Mouse (Mus musculus) liver, postnatal 0 days (tissue): ENCODE results near the gene Exoc1. TPM values are rescaled to one million over a fixed set of nuclear protein-coding genes. Genes with fewer than 3 reads are reported as not detected.

Experiments
- ATAC-seq: fragments of 200-750 bp; cut with Nextera tagmentation; 2 replicates; pipeline ENCODE4 v1.8.0; 2017; ENCODE audit warnings: mild to moderate bottlenecking, moderate library complexity
- DNase-seq: peaks from one replicate; pipeline ENCODE4 v3.0.0-alpha.2; 2016
- H3K27ac ChIP-seq: fragments of 300-500 bp; sonication (generic); 2 replicates; pipeline ENCODE4 v1.5.1; 2014; ENCODE audit warnings: antibody characterized with exemption, moderate library complexity, mild to moderate bottlenecking, low read depth
- H3K27me3 ChIP-seq: fragments of 300-500 bp; sonication (generic); 2 replicates; pipeline ENCODE4 v1.6.1; 2014; ENCODE audit warnings: low read length, control low read depth, mixed read lengths; ENCODE audit not compliant: insufficient read depth
- H3K36me3 ChIP-seq: fragments of 300-500 bp; sonication (generic); replicated peaks from 2 replicates; pipeline ENCODE4 v1.6.1; 2014; ENCODE audit warnings: mild to moderate bottlenecking, control low read depth, low read length, moderate library complexity, mixed read lengths; ENCODE audit not compliant: insufficient read depth
- H3K4me1 ChIP-seq: fragments of 300-500 bp; sonication (generic); 2 replicates; pipeline ENCODE4 v1.6.1; 2014; ENCODE audit warnings: antibody characterized with exemption, mild to moderate bottlenecking, control low read depth; ENCODE audit not compliant: insufficient read depth
- H3K4me2 ChIP-seq: fragments of 300-500 bp; sonication (generic); 2 replicates; pipeline ENCODE4 v1.6.1; 2014; ENCODE audit warnings: low read depth, mild to moderate bottlenecking, low read length, moderate library complexity, mixed read lengths
- H3K4me3 ChIP-seq: fragments of 300-500 bp; sonication (generic); 2 replicates; pipeline ENCODE4 v1.5.1; 2014; ENCODE audit warnings: low read depth, low read length
- H3K9ac ChIP-seq: fragments of 300-500 bp; sonication (generic); replicated peaks from 2 replicates; pipeline ENCODE4 v1.6.1; 2014; ENCODE audit warnings: mild to moderate bottlenecking, moderate library complexity
- H3K9me3 ChIP-seq: fragments of 300-500 bp; sonication (generic); 2 replicates; pipeline ENCODE4 v1.6.1; 2016; ENCODE audit warnings: mild to moderate bottlenecking, control low read depth, low read length, mixed read lengths
- CTCF ChIP-seq: sonication (generic); IDR thresholded peaks from 2 replicates; pipeline ENCODE4 v1.5.1; 2016; ENCODE audit warnings: antibody characterized with exemption, low read depth
- EP300 ChIP-seq: IDR thresholded peaks from 2 replicates; pipeline ENCODE4 v1.6.1; 2016; ENCODE audit warnings: antibody characterized with exemption, low read depth, mild to moderate bottlenecking
- WGBS: fragments of 180-500 bp; shearing (Covaris S2); extraction: QIAGEN DNeasy Blood & Tissue Kit; methylation state at CpG from one replicate; pipeline ENCODE4 v1.1.7; 2014; ENCODE audit not compliant: insufficient replicate concordance; 5-methylcytosine and 5-hydroxymethylcytosine counted together
- polyA plus RNA-seq: library from polyadenylated mRNA; unstranded; fragments of >200 nt; fragmentation: Nextera tagmentation; extraction: Ambion mirVana; gene quantifications from 2 replicates; pipeline ENCODE4 v1.2.1, GENCODE M21; 2015

Exoc1 gene
- polyA plus RNA-seq, 1 experiment from 2014 or later = 7.0 TPM

- Histone ChIP-seq H3K9ac (no peak overlapping the region), H3K4me1 (no peaks in the 10 kb centered on the region), H3K27me3 (no peaks in the 10 kb centered on the region), H3K4me3 (no peak overlapping the region), H3K27ac (no peak overlapping the region), H3K9me3 (no peaks in the 10 kb centered on the region), H3K4me2 (no peak overlapping the region), H3K36me3 (peaks cover 55% of the 10 kb centered on the region)
- ATAC-seq (no peak), DNase-seq (no peak)
- TF ChIP-seq CTCF (no peak), EP300 (no peak)
- WGBS = 77% methylated on average over 2 of the region's 2 CpGs
Observed at GRCm38 (mm10) chr5:76616196-76616747, 87.2 kb downstream of the Exoc1 start.

- Histone ChIP-seq H3K27ac (no peak overlapping the region), H3K4me1 (no peaks in the 10 kb centered on the region), H3K9me3 (no peaks in the 10 kb centered on the region), H3K36me3 (peaks cover 45% of the 10 kb centered on the region), H3K4me2 (no peak overlapping the region), H3K9ac (no peak overlapping the region), H3K4me3 (no peak overlapping the region), H3K27me3 (no peaks in the 10 kb centered on the region)
- 89% methylated on average over 7 of the region's 7 CpGs for WGBS
- DNase-seq (no peak), ATAC-seq (no peak)
- TF ChIP-seq EP300 = no peak
Observed at GRCm38 (mm10) chr5:76618750-76619149, 89.6 kb downstream of the Exoc1 start.

Other genes with a start within 250 kb of the Exoc1 start
- 2.3 and 3.6 TPM in 2 replicates for gene Clock, start 224.5 kb upstream of the Exoc1 start, polyA plus RNA-seq
- gene Pdcl2, start 198.2 kb upstream of the Exoc1 start, polyA plus RNA-seq = not detected in 2 replicates
- gene Nmu, start 165.5 kb upstream of the Exoc1 start, polyA plus RNA-seq = not detected in 2 replicates
- gene Gm7271, start 45.3 kb upstream of the Exoc1 start, polyA plus RNA-seq = not detected in 2 replicates
- 2.2 and 2.7 TPM in 2 replicates for gene Cep135, start 59.4 kb downstream of the Exoc1 start, polyA plus RNA-seq
- gene C530008M17Rik, start 127.2 kb downstream of the Exoc1 start, polyA plus RNA-seq = 2.5 and 3.9 TPM in 2 replicates